Mouse (Mus musculus) ES-E14 (cell line): Measurements from ENCODE around the gene Rcn1. TPM values are rescaled to one million over a fixed set of nuclear protein-coding genes. Genes with fewer than 3 reads are reported as not detected.

ENCODE experiments used
- DNase-seq: peaks from one replicate; pipeline ENCODE4 v3.0.0-alpha.2; 2013; ENCODE audit warnings: low read depth, low spot score
- H3K27ac ChIP-seq: 2 replicates; pipeline ENCODE4 v1.5.1; 2012; ENCODE audit warnings: low read depth, mild to moderate bottlenecking, low read length, moderate library complexity, mixed read lengths; ENCODE audit not compliant: poor library complexity, insufficient read depth, severe bottlenecking
- H3K36me3 ChIP-seq: 2 replicates; pipeline ENCODE4 v1.6.1; 2012; ENCODE audit warnings: mild to moderate bottlenecking, low read length, moderate library complexity, mixed read lengths; ENCODE audit not compliant: control insufficient read depth, poor library complexity, insufficient read depth, severe bottlenecking
- H3K4me1 ChIP-seq, 2 experiments: fragments of 150-350 bp in 1 of 2; sonication (generic) in 1 of 2; 2 replicates each; pipeline ENCODE4 v1.6.1; 2012; ENCODE audit warnings: low read length in 2 of 2, mild to moderate bottlenecking in 1 of 2, mixed read lengths in 1 of 2; ENCODE audit not compliant: control insufficient read depth in 2 of 2, insufficient read depth in 2 of 2, poor library complexity in 1 of 2
- H3K4me3 ChIP-seq, 2 experiments: fragments of 150-350 bp in 1 of 2; sonication (generic) in 1 of 2; 2 replicates each; pipeline ENCODE4 v1.5.1; 2012; ENCODE audit warnings: low read length in 2 of 2, low read depth in 1 of 2, mild to moderate bottlenecking in 1 of 2, mixed read lengths in 1 of 2; ENCODE audit not compliant: insufficient read depth in 1 of 2, poor library complexity in 1 of 2, severe bottlenecking in 1 of 2
- H3K9ac ChIP-seq: 2 replicates; pipeline ENCODE4 v1.6.1; 2012; ENCODE audit warnings: low read depth, mild to moderate bottlenecking, low read length, mixed read lengths; ENCODE audit not compliant: poor library complexity, insufficient read depth, severe bottlenecking
- H3K9me3 ChIP-seq: fragments of 150-350 bp; sonication (generic); 2 replicates; pipeline ENCODE4 v1.6.1; 2012; ENCODE audit warnings: low read depth, mild to moderate bottlenecking, low read length; ENCODE audit not compliant: control insufficient read depth, insufficient read depth
- CHD2 ChIP-seq: IDR thresholded peaks from 2 replicates; pipeline ENCODE4 v1.6.1; 2014; ENCODE audit warnings: mild to moderate bottlenecking, low read depth, low read length, inconsistent platforms
- HCFC1 ChIP-seq: IDR thresholded peaks from 2 replicates; pipeline ENCODE4 v1.6.1; 2012; ENCODE audit warnings: low read length, inconsistent platforms, borderline replicate concordance; ENCODE audit not compliant: insufficient read depth
- MAFK ChIP-seq: IDR thresholded peaks from 2 replicates; pipeline ENCODE4 v1.6.1; 2014; ENCODE audit warnings: mild to moderate bottlenecking, low read depth, low read length, inconsistent platforms; ENCODE audit not compliant: insufficient read depth
- ZC3H11A ChIP-seq: IDR thresholded peaks from 2 replicates; pipeline ENCODE4 v1.6.1; 2012; ENCODE audit warnings: low read depth, mild to moderate bottlenecking, inconsistent platforms, low read length, borderline replicate concordance
- ZNF384 ChIP-seq: IDR thresholded peaks from 2 replicates; pipeline ENCODE4 v1.6.1; 2012; ENCODE audit warnings: low read depth, low read length, inconsistent platforms
- in situ Hi-C, 2 experiments: fragments of 600-800 bp; cut with MboI; formaldehyde crosslinking; loops; one replicate each; pipeline ENCODE4 v1.15.1; 2025; ENCODE audit warnings: low sequenced_read_pairs in 2 of 2, inconsistent platforms in 1 of 2; ENCODE audit not compliant: unreplicated experiment in 2 of 2
- total RNA-seq: library from RNA; depleted of rRNA; stranded (reverse); fragments of 300-350 nt; gene quantifications from 2 replicates; pipeline ENCODE4 v1.2.3, GENCODE M21; 2012

Rcn1 gene
- total RNA-seq, 1 experiment, result 73.6 TPM

DNA sequence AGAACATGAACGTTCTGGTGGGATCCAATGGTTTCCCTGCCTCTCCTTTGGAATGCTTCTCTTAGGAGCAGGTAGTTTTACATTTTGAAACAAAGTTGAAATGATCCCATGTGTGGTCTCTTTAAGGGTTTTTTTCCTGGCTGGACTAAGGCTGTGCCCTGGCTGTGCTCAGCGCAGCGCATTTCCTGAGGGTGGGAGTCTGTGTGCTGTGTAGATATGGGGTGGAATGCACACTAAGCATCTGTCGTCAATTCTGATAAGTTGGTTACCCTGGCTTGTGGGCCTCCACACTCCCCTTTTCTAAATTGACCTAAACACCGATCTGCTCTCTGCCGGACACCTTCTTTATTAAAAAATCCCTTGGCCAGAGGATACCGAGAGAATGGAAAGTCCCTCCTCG, 28.3 kb upstream of the Rcn1 start:
- Histone ChIP-seq H3K27ac (no peak overlapping the region), H3K4me3 (no peak overlapping the region), H3K9ac (no peak overlapping the region), H3K36me3 (no peaks in the 10 kb centered on the region), H3K9me3 (no peaks in the 10 kb centered on the region), H3K4me1 (no peaks in the 10 kb centered on the region)
- no peak for TF ChIP-seq CHD2
- in situ Hi-C loops, result no loop called here
- DNase-seq, result no peak

GRCm38 (mm10) chr2:105418629-105419227, 19.6 kb upstream of the Rcn1 start:
- Histone ChIP-seq H3K27ac (no peak overlapping the region), H3K9me3 (no peaks in the 10 kb centered on the region), H3K4me1 (peaks cover 0 to 3% of the 10 kb centered on the region in 2 experiments; a peak in 1 of 4 replicates), H3K36me3 (no peaks in the 10 kb centered on the region), H3K9ac (no peak overlapping the region), H3K4me3 (no peak overlapping the region)
- no peak for TF ChIP-seq CHD2
- no peak for TF ChIP-seq ZC3H11A
- TF ChIP-seq ZNF384, result no peak
- TF ChIP-seq HCFC1, result no peak
- no peak for TF ChIP-seq MAFK
- no peak for DNase-seq
- in situ Hi-C loops, result no loop called here

DNA sequence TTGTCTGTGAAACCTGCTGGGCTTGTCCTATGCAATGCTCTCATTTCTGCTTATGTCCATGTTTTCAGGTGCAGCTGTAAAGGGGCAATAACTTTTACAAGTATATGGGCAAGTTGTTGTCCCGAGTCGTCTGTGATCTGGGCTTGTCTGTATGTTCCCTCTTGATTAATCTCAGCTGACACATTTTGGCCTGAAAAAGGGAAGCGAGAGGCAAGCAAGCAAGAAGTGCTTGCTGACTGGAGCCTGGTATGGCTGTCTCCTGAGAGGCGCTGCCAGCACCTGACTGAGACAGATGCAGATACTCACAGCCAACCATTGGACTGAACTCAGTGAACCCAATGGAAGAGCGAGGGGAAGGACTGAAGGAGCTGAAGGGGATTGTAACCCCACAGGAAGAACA, 18.5 kb upstream of the Rcn1 start:
- in situ Hi-C loops, result no loop called here
- Histone ChIP-seq H3K36me3 (no peaks in the 10 kb centered on the region), H3K9me3 (no peaks in the 10 kb centered on the region), H3K27ac (no peak overlapping the region), H3K4me1 (peaks cover 0 to 3% of the 10 kb centered on the region in 2 experiments; a peak in 1 of 4 replicates), H3K9ac (no peak overlapping the region), H3K4me3 (no peak overlapping the region)
- no peak for DNase-seq
- TF ChIP-seq HCFC1 (no peak), CHD2 (no peak), MAFK (no peak), ZC3H11A (no peak), ZNF384 (no peak)

- H3K4me3 ChIP-seq, result no peak overlapping the region
- no peaks in the 10 kb centered on the region for H3K36me3 ChIP-seq
- no peak for DNase-seq
- TF ChIP-seq CHD2 (no peak), ZNF384 (no peak), ZC3H11A (no peak)
- peaks cover 0 to 3% of the 10 kb centered on the region in 2 experiments; a peak in 1 of 4 replicates for H3K4me1 ChIP-seq
- H3K27ac ChIP-seq, result no peak overlapping the region
- in situ Hi-C loops, result no loop called here
- no peak overlapping the region for H3K9ac ChIP-seq
- no peaks in the 10 kb centered on the region for H3K9me3 ChIP-seq
Measured at GRCm38 (mm10) chr2:105416660-105417348, 17.7 kb upstream of the Rcn1 start.

GRCm38 (mm10) chr2:105416046-105416659, 17.0 kb upstream of the Rcn1 start:
- Histone ChIP-seq H3K9me3 (no peaks in the 10 kb centered on the region), H3K4me1 (peaks cover 0 to 3% of the 10 kb centered on the region in 2 experiments; a peak in 1 of 4 replicates), H3K4me3 (no peak overlapping the region), H3K9ac (no peak overlapping the region), H3K27ac (no peak overlapping the region), H3K36me3 (no peaks in the 10 kb centered on the region)
- in situ Hi-C loops, result no loop called here
- no peak for TF ChIP-seq CHD2
- no peak for TF ChIP-seq ZNF384
- no peak for TF ChIP-seq HCFC1
- TF ChIP-seq ZC3H11A, result no peak
- TF ChIP-seq MAFK, result no peak
- DNase-seq, result no peak
